Mouse (Mus musculus): ENCODE measurements around the gene Stoml1.

Gene Stoml1

DNA sequence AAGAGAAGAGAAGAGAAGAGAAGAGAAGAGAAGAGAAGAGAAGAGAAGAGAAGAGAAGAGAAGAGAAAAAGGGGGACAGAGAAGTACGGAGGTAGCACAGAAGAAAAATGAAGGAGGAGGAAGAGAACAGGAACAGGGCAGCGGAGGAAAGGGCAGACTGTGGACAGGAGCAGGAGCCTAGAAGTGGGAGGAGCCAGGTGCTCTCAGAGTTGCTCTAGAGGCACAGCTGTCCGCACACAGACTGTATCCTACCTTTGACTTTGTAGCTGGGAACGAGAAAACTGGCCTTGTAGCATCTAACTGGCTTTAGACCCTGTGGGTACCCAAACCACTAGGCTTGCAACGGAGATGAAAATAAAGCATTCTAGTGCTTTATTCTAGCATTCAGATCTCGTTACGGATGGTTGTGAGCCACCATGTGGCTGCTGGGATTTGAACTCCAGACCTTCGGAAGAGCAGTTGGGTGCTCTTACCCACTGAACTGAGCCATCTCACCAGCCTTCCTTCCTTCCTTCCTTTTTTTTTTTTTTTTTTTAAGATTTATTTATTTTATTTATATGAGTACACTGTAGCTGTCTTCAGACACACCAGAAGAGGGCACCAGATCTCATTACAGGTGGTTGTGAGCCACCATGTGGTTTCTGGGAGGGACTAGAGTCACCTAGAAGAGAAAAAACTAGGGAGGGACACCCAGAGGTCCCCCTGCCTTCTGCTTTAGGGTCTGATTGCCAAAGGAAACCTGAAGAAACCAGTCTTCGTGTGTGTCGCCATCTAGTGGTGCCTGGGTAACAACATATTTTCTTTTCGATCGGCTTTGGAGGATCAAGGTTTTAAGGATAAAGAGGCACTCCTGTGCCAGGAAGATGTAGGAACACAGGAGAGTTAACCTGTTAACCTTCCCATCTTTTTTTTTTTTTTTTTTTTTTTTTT is 15.7 kb downstream of the Stoml1 start:
- in situ Hi-C loops (cut with MboI; ENCODE audit: unreplicated experiment in 2 of 2): loop anchor here (10.0 to 25.0 kb wide), 3 partner anchors 431 to 624 kb away; partner anchors contain the start of gene Arid3b (in 1 of the 2)

DNA sequence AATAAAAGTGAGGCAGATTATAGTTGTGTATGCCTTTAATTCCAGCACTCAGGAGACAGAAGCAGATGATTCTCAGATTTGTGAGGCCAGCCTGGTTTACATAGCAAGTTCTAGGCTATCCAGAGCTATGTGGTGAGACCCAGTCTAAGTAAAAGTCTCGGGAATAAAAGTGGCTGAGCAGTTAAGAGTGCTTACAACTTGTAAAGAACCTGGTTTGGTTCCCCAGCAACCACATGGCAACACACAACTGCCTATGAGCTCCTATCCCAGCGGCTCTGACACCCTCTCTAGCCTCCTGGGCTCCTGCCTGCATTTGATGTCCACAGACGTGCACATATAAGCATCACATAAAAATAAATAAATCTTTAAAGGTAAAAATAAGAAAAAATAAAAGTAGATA is 17.1 kb downstream of the Stoml1 start:
- in situ Hi-C loops (cut with MboI; ENCODE audit: unreplicated experiment in 2 of 2): loop anchor here (25.0 kb wide), 2 partner anchors 433 to 458 kb away; partner anchors contain the start of gene Arid3b (in 1 of the 2)

DNA sequence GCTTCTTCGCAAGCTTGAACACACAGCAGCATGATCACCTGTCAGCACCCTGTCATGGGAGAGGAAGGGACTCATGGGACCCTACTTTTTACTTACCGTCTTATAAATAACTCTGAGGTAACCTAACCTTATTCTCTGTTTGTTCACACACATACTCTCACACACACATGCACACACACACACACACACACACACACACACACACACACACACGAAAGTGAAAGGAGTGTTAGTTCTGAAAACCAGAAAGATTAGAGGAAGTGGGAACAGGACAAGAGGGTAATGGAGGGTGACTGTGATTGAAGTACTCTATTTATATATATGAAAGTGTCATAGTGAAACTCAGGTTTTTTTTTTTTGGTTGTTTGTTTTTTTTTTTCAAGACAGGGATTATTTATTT is 18.1 kb downstream of the Stoml1 start:
- in situ Hi-C loops (cut with MboI; ENCODE audit: unreplicated experiment in 2 of 2): loop anchor here (25.0 kb wide), 2 partner anchors 434 to 459 kb away; partner anchors contain the start of gene Arid3b (in 1 of the 2)

GRCm38 (mm10) chr9:58271551-58271950 is 18.6 kb downstream of the Stoml1 start:
- in situ Hi-C loops (cut with MboI; ENCODE audit: unreplicated experiment in 2 of 2): loop anchor here (25.0 kb wide), 2 partner anchors 434 to 459 kb away; partner anchors contain the start of gene Arid3b (in 1 of the 2)

DNA sequence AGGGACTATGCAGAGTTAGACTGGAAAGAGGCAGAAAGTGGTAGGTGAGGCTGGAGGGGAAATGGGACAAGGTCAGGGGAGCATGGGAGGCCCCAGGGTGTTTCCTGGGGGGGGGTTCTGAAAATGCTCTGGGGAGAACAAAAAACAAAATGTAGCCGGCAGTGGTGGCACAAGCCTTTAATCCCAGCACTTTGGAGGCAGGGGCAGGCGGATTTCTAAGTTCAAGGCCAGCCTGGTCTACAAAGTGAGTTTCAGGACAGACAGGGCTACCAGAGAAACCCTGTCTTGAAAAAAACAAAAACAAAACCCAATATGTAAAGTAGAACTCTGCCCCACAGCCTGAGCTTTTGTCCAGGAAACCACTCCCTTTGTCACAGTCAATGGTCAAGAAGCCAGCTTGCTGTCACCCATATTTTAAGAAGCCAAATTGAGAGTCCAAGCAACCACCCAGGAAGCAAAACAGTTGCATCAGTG is 19.1 kb downstream of the Stoml1 start:
- in situ Hi-C loops (cut with MboI; ENCODE audit: unreplicated experiment in 2 of 2): loop anchor here (25.0 kb wide), 2 partner anchors 435 to 460 kb away; partner anchors contain the start of gene Arid3b (in 1 of the 2)

- in situ Hi-C loops (cut with MboI; ENCODE audit: unreplicated experiment in 2 of 2): loop anchor here (25.0 kb wide), 2 partner anchors 436 to 461 kb away; partner anchors contain the start of gene Arid3b (in 1 of the 2)
These were observed 19.9 kb downstream of the Stoml1 start for GRCm38 (mm10) chr9:58272855-58273254.

- in situ Hi-C loops (cut with MboI; ENCODE audit: unreplicated experiment in 2 of 2): loop anchor here (25.0 kb wide), 2 partner anchors 437 to 462 kb away; partner anchors contain the start of gene Arid3b (in 1 of the 2)
These were observed 21.2 kb downstream of the Stoml1 start for GRCm38 (mm10) chr9:58274101-58274604.

DNA sequence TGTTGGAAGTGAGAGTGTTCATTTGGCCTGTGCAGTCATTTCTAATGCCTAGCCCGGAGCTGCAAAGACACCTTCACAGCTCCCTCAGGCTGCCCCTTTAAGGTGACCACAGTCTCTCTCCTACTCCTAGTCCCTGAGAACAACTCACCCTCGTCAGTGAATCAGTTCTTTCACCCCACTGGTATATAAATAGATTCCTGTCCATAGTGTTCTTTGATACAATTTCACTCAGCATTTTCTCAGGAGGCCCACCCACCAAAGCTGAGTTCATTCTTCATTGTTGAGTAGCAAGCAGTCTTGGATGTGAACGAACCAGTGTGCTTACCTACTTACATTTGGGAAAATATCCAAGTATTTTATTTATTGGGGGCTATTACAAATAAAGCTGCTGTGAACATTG is 21.7 kb downstream of the Stoml1 start:
- in situ Hi-C loops (cut with MboI; ENCODE audit: unreplicated experiment in 2 of 2): loop anchor here (25.0 kb wide), 2 partner anchors 437 to 462 kb away; partner anchors contain the start of gene Arid3b (in 1 of the 2)

DNA sequence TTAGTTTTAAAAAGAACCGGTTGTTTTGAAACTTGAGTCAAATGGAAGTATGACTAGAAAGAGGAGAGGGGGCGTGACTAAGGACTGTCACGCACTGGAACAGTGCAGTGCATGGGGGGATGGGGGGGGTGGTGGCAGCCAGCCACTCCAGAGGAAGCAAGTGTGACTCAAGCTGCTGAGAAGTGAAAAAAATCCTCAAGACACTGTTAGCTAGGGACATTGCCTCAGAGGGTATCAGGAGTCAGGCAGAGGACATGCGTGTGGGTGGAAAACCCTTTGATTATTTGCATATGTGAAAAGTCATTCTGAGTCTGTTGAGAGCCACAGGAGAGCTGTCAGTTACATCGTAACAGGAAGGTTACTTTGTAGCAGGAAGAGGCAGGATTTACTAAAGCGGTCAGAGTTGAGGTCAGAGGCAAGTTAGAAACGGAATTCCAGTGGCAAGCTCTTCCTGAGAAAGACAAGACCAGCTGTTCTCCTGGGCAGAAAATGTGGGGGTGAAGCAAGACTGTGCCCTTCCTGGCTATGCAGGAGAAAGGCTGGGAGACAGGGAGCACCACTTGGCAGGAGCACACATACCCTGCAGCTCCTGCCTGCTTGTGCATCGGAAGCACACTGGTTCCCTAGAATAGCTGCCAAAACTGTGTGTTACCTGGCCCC is 22.3 kb downstream of the Stoml1 start:
- in situ Hi-C loops (cut with MboI; ENCODE audit: unreplicated experiment in 2 of 2): no loop called here

GRCm38 (mm10) chr9:58275797-58276196 is 22.8 kb downstream of the Stoml1 start:
- in situ Hi-C loops (cut with MboI; ENCODE audit: unreplicated experiment in 2 of 2): no loop called here

- in situ Hi-C loops (cut with MboI; ENCODE audit: unreplicated experiment in 2 of 2): no loop called here
These were observed 23.4 kb downstream of the Stoml1 start for GRCm38 (mm10) chr9:58276346-58276745.

DNA sequence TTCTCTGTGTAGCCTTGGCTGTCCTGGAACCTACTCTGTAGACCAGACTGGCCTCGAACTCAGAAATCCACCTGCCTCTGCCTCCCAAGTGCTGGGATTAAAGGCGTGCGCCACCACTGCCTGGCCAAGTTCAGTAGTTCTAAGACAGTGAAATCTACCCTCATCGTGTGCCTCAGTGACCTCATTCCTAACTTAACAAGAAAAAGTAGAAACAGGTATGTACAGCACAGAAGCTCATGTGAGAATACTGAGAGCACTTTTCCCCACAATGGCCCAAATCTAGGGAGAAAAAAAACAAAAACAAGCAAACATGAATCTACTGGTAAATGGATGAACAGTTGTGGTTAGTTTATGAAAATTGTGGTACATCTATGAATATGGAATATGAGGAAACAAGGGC is 25.3 kb downstream of the Stoml1 start:
- in situ Hi-C loops (cut with MboI; ENCODE audit: unreplicated experiment in 2 of 2): no loop called here

DNA sequence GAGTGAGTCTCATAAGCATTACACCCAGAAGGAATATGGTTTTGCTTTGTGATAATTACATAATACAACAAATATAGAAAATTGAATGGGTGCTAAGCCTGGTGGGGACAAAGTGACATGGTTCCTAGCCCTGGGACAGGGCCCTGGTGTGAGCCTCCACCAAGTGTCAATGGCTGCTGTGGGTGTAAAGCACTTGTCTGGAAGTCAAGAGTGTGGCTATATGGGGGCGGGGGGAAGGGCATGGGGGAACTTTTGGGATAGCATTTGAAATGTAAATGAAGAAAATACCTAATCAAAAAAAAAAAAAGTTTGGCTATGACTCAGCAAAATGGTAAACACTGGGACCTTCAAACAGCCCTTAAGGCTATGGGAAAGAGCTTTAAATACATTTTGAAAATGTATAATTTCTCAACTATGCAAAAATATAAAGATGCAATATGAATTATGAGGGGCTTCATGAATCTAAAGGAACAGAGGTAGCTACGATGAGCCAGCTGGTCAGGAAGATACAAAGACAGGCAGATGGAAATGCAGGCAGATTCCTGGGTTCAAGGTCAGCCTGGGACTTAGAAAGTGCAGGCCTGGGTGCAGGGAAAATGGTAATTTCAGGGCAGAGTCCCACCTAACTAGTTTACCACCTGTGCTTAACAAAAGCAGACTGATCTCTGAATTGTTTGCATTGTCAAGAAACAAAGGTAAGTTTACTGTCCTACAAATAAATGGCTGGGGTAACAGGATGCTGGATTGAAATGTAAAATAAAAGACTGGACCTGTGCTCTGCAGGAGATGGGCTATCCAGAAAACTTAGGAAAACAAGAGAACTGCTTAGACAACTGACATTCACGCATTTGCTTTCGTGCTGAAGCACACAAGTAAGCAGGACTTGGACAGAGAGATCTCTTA is 26.1 kb downstream of the Stoml1 start:
- in situ Hi-C loops (cut with MboI; ENCODE audit: unreplicated experiment in 2 of 2): no loop called here

- in situ Hi-C loops (cut with MboI; ENCODE audit: unreplicated experiment in 2 of 2): loop anchor here (5.0 kb wide), 3 partner anchors 52 to 242 kb away; no protein-coding TSS in a partner anchor
These were observed 26.8 kb downstream of the Stoml1 start for GRCm38 (mm10) chr9:58279780-58280179.

GRCm38 (mm10) chr9:58280259-58281109 is 27.5 kb downstream of the Stoml1 start:
- in situ Hi-C loops (cut with MboI; ENCODE audit: unreplicated experiment in 2 of 2): loop anchor here (5.0 kb wide), 3 partner anchors 53 to 243 kb away; no protein-coding TSS in a partner anchor

DNA sequence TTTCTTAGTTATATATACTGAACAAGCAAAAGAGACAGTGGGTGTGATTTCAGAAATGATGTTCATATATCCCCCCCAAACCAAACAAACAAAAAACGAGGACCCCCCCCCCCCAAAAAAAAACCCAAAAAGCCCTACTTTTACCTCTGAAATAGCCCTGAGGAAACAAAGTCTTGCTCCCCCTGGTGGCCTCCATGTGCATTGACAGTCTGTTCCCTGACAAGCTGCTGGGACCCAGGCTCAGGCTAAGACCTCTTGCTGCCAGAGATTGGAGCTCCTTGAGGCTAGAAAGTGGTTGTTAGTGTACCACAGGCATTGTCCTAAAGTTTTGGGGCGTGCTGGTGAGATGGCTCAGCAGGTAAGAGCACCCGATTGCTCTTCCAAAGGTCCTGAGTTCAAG is 28.6 kb downstream of the Stoml1 start:
- in situ Hi-C loops (cut with MboI; ENCODE audit: unreplicated experiment in 2 of 2): loop anchor here (5.0 kb wide), 3 partner anchors 54 to 244 kb away; no protein-coding TSS in a partner anchor

- in situ Hi-C loops (cut with MboI; ENCODE audit: unreplicated experiment in 2 of 2): loop anchor here (5.0 kb wide), 3 partner anchors 56 to 246 kb away; no protein-coding TSS in a partner anchor
These were observed 30.5 kb downstream of the Stoml1 start for GRCm38 (mm10) chr9:58283431-58283830.

GRCm38 (mm10) chr9:58289090-58289489 is 36.1 kb downstream of the Stoml1 start:
- in situ Hi-C loops (cut with MboI; ENCODE audit: unreplicated experiment in 2 of 2): no loop called here

Measured in v-Abl transformed pro-B cells (cell line).